Mouse (Mus musculus) cerebellum, adult 9-11 months (tissue): ENCODE data around the gene Olfr926.
"Not testable (repeated sequence)": the region's sequence is repeated elsewhere in the genome, so short reads cannot be mapped to it uniquely, and the experiment has no call there.

ENCODE experiments used
- DNase-seq: peaks from one replicate; pipeline ENCODE4 v3.0.0; 2022

The Olfr926 gene

GRCm38 (mm10) chr9:38876826-38877225 lies at the start of gene Olfr926:
Gene Olfr926 (plus strand): TSS chr9:38877126.
- DNase-seq = no peak

- DNase-seq = no peak
Measured at GRCm38 (mm10) chr9:38833027-38833426, 43.9 kb upstream of the Olfr926 start.

DNA sequence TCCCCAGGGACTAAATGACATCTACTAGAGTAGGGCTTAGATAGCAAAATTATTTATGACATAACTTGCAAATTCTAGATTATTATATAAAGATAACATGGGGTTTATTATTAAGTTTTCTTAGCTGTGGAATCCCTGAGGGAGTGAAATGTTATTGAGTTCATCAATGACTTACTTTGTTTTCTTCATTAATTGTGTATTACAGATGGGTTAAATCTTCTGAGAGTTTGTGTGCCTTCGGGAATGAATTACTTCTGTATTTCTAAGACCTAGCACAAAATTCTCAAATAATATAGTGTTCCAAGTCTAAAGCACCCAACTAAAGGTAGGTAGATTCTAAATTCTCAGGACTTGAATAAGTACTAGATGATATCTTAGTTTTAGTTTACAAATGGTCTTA lies 32.8 kb upstream of the Olfr926 start, which contains the start of gene Olfr924:
Olfr924 (plus strand) TSS at position 301 of the 400 bp plus-strand sequence.
- no peak for DNase-seq

GRCm38 (mm10) chr9:38854760-38855159 lies 22.2 kb upstream of the Olfr926 start, which contains the start of gene Olfr26:
Gene Olfr26 (plus strand): TSS chr9:38855060.
- DNase-seq = no peak

- not testable (repeated sequence) for DNase-seq
Measured at GRCm38 (mm10) chr9:38874880-38875279, 2.0 kb upstream of the Olfr926 start.
